Mouse (Mus musculus) Patski (cell line): ENCODE results near the gene Cdkl3. TPM values are rescaled to one million over a fixed set of nuclear protein-coding genes. Genes with fewer than 3 reads are reported as not detected.

Experiments
- ATAC-seq: fragments of 100-300 bp; one replicate; pipeline ENCODE4 v1.8.0; 2021
- CTCF ChIA-PET: fragments of 350-600 bp; sonication (Branson Sonifier 250); formaldehyde crosslinking; loops from one replicate; lab custom pipeline; 2022; ENCODE audit warnings: inconsistent platforms; lab: Charles Lee
- POLR2A ChIA-PET: fragments of 350-600 bp; sonication (Branson Sonifier 250); formaldehyde crosslinking; loops from one replicate; lab custom pipeline; 2022; ENCODE audit warnings: antibody characterized with exemption, inconsistent platforms; lab: Charles Lee
- DNase-seq: peaks from one replicate; pipeline ENCODE4 v3.0.0-alpha.2; 2011; ENCODE audit warnings: low read depth, low spot score
- H3K27me3 ChIP-seq: fragments of 371-371 bp; one replicate; pipeline ENCODE4 v1.5.1; 2021
- CTCF ChIP-seq: fragments of 100-300 bp; IDR thresholded peaks from one replicate; pipeline ENCODE4 v1.5.1; 2021
- in situ Hi-C: fragments of 300-500 bp; cut with MboI; formaldehyde crosslinking; loops from 3 replicates; pipeline ENCODE4 v1.11.1; 2018; ENCODE audit warnings: low pct_unique_long_range_greater_than_20kb, mixed read lengths
- polyA plus RNA-seq: library from polyadenylated mRNA; unstranded; gene quantifications from one replicate; pipeline ENCODE4 v1.2.3, GENCODE M21; 2021

Gene Cdkl3
- polyA plus RNA-seq, 1 experiment from 2014 or later, result 6.3 TPM

DNA sequence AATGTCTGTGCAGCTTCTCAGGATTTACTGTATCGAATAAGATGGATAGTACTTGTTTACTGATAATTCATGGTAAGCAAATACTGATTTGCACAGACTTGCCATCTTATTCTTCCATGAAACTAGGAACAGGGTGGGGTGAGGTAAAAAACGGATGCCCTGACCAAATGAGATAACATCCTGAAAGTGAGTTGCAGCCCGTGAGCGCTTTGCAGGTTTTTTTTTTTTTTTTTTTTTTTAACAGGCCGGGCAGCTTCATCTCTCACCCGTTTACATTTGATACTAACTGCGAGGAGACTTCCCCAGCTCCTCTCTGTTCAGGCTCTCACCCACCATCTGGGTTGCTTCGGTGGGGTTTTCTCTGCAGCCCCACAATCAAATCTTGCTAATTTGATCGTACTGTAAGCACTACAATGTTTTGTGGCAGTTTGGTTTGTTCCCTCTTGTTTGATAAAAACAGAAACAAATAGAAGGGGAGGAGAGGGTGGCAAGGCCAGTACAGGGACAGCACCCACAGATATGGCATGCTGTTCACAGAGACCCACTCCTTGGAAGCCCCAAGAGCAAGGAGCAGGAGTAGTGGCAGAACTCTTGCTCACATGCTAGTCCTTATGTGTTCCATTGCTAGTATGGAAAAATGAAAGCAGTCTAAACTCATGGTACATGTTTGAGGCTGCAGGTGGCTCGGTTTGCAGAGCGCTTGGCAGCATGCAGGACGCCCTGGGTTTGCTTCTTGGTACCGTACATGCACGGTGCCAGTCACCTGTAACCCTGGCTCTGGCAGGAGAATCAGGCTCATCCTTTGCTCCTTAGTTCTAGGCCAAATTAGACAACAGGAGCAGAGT, 70.8 kb downstream of the Cdkl3 start:
- in situ Hi-C loops, result no loop called here
- no peaks in the 10 kb centered on the region for H3K27me3 ChIP-seq
- CTCF ChIA-PET, result interaction anchor here (1.2 kb wide), 1 partner anchor 30 kb away, joined by 3 read pairs; no protein-coding TSS in a partner anchor
- ATAC-seq (no peak), DNase-seq (no peak)
- TF ChIP-seq CTCF, result no peak
- POLR2A ChIA-PET, result interaction anchor here (1.4 kb wide), 1 partner anchor 10 kb away, joined by 4 read pairs; no protein-coding TSS in a partner anchor

DNA sequence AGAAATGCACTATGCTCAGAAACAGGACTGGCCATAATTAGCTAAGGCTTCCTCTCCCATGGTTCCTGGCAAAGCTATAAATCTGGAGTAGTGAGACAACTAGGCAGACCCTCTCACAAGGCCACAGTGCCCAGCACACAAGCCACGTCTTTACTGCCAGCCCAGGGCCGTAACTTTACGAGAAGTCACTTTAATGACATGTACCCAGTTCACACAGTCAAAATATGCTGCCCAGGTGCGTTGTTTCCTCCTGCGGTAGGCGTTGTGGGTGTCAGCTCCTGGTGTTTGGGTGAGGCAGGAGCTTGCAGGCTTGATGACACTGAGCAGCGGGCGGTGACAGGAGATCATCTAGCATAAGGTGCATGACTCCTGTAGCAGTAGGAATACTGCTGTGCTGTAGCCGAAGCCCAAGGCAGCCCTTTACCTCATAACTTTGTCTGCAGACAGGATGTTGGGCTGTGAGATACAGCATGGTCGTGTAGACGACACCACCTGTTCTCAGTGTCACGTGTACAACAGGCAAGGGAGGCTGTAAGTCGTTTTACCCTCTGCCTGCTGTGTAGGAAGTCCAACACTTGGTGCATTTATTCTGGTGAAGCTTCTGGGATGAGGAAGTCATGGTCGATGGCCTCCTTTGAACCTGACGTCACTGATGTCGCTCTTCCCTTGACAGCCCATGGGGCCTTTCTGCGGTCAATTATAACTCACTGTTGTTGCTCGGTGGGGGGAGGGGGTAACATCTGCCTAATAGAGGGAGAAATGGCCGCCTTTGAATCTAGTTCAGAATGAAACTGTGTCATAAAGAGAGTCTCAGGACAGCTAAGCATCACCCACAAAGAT, 72.0 kb downstream of the Cdkl3 start:
- H3K27me3 ChIP-seq, result no peaks in the 10 kb centered on the region
- in situ Hi-C loops, result no loop called here
- TF ChIP-seq CTCF, result no peak
- ChIA-PET CTCF (no interaction called here), POLR2A (interaction anchor here (1.4 kb wide), 1 partner anchor 11 kb away, joined by 4 read pairs; no protein-coding TSS in a partner anchor)
- DNase-seq (no peak), ATAC-seq (no peak)

DNA sequence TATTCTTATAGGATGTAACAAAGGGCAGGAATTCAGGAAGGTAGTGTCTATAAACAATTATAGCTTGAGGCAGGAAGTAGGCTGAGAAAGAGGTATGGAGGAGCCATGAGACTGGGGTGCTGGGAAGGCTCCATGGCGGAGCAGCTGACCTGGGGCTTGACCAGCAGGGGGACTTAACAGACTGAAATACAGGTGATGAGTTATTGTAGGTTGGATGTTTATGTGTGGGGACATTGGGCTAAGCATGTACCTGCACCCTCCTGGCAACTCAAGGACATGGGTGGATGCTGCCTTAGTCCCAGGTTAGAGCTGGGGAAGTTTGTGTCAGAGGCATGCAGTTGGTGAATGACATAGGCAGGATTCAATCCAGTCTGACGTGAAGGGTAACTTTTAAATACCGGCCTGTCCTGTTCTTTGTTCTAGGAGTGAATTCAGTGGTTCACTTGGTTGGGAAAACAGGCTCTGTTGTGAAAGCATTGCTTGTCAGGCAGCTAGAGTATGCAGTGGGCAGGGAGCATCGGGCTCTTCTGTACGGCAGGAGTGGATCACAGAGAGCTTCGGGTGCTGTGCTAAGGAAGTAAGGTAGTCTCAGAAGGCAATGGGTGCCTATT, 72.8 kb downstream of the Cdkl3 start:
- POLR2A ChIA-PET, result no interaction called here
- CTCF ChIA-PET, result interaction anchor here (1.3 kb wide), 1 partner anchor 11 kb away, joined by 4 read pairs; no protein-coding TSS in a partner anchor
- peak; percentile 26 for TF ChIP-seq CTCF
- no peak for ATAC-seq
- no peak for DNase-seq
- in situ Hi-C loops, result no loop called here
- H3K27me3 ChIP-seq, result no peaks in the 10 kb centered on the region

DNA sequence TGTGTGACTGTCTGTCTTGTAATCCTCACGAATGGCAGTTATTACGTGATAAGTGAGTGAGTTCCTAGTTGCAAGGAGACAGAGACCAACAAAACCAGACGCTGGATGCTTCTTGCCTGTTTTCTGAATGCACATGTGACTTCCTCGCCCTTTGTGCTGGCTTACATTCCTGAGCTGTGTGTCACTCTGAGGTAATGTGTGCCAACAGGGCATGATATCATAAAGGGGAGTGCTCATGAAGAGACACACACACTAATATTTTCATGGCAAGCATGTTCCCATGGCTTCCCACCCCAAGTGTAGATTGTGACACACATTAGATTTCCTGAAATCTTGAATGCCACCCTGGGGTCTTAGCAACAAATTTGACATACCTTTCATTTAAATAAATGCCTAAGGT, 73.9 kb downstream of the Cdkl3 start:
- DNase-seq (peak; percentile 49), ATAC-seq (peak; percentile 44)
- POLR2A ChIA-PET, result no interaction called here
- H3K27me3 ChIP-seq, result no peaks in the 10 kb centered on the region
- in situ Hi-C loops, result no loop called here
- CTCF ChIA-PET, result interaction anchor here (1.2 to 1.3 kb wide), 2 partner anchors 10 to 15 kb away, joined by 3 to 4 read pairs; no protein-coding TSS in a partner anchor
- no peak for TF ChIP-seq CTCF

DNA sequence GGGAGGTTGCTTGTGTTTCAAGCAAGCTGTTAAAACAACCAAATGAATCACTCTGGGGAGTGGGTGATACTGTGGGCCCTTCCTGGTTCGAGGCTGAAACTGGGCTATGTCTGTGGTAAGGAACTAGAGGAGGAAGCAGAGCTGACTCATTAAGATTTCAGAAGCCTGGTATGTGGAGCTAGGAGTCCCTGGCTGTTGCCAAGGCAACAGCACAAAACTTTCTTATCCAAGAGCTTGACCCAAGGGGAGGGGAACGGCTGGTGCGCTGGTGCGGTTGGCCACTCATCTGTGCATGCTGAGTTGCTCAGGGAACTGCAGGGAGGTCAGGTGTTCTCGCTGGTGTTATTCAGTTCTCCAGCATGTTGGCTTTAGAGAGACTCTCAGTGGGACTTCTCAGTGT, 76.0 kb downstream of the Cdkl3 start:
- H3K27me3 ChIP-seq, result no peaks in the 10 kb centered on the region
- ChIA-PET POLR2A (interaction anchor here (0.5 kb wide), 1 partner anchor 90 kb away, joined by 3 read pairs; no protein-coding TSS in a partner anchor), CTCF (interaction anchor here (0.9 to 1.7 kb wide), 6 partner anchors 15 to 65 kb away, joined by 3 to 4 read pairs (median 3); no protein-coding TSS in a partner anchor)
- in situ Hi-C loops, result no loop called here
- peak; percentile 92 for ATAC-seq
- DNase-seq, result peak; percentile 71
- no peak for TF ChIP-seq CTCF

DNA sequence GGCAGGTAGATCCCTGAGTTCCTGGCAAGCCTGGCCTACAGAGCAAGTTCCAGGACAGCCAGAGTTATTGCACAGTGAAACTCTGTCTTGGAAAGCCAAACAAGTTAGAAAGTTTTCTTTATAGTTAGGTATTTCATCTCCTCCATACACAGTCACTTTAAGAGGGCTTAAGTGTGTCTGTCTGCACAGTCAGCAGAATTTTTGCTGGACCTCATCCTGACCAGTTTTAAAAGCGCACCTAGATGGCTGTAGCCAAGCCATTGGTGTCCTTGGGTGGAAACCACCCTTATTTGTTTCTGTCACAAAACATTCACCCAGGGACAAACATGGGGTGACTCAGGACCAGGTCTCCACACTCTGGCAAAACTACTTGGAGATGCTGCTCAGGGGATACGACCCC, 76.6 kb downstream of the Cdkl3 start:
- no peak for TF ChIP-seq CTCF
- ChIA-PET POLR2A (no interaction called here), CTCF (interaction anchor here (0.9 to 1.7 kb wide), 5 partner anchors 15 to 65 kb away, joined by 3 to 4 read pairs (median 3); no protein-coding TSS in a partner anchor)
- DNase-seq, result no peak
- in situ Hi-C loops, result no loop called here
- H3K27me3 ChIP-seq, result no peaks in the 10 kb centered on the region
- no peak for ATAC-seq

DNA sequence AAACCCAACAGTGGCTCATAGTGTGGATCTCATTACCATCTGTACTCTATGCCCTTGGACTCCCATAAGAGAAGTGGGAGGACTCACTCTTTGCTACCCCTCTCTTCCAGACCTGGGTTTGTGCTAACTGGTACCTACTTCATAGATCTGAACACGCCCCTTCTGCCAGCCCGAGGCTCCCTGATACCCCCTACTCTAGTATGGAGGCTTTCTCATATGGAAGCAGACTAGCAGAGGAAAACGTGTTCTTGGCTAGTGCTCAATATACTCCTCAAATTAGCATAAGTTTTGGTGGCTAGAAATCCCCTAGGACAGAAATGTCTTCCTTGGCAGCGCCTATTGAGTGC, 81.8 kb downstream of the Cdkl3 start:
- ChIA-PET CTCF (no interaction called here), POLR2A (no interaction called here)
- TF ChIP-seq CTCF, result no peak
- in situ Hi-C loops, result no loop called here
- no peaks in the 10 kb centered on the region for H3K27me3 ChIP-seq
- ATAC-seq (no peak), DNase-seq (no peak)

DNA sequence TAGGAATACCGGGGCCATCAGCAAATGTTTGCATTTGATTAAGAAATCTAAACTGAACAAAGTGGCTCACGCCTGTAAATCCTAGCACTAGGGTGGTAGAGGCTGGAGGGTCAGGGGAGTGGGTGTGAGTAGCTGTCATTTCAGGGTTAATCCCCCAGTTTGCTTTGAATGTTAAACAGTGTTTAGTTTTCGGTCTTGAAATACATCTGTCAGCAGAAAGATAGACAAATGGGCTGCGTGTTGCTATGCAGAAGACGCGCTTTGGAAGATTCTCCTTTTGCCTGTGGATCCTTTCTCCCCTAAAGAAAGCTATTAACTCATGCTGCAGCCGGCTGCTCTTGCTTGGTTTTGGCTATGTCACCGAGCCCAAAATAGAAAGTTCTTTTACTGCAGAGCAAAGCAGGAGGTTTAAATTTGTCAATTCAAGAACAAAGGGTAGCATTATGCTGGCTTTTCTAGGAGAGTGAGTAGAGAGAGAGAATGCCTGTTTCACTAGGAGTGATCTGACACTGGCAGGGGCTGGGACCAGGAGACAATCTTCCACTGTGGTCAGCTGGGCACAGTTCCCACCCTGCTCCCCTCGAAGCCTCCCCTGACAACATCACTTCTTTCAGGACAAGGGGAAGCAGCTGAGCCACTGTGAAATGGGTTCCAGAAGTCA, 82.3 kb downstream of the Cdkl3 start:
- no peaks in the 10 kb centered on the region for H3K27me3 ChIP-seq
- peak; percentile 26 for ATAC-seq
- TF ChIP-seq CTCF, result no peak
- CTCF ChIA-PET, result interaction anchor here (0.7 to 1.3 kb wide), 2 partner anchors 10 to 31 kb away, joined by 3 to 4 read pairs; no protein-coding TSS in a partner anchor
- POLR2A ChIA-PET, result no interaction called here
- DNase-seq, result no peak
- in situ Hi-C loops, result no loop called here

DNA sequence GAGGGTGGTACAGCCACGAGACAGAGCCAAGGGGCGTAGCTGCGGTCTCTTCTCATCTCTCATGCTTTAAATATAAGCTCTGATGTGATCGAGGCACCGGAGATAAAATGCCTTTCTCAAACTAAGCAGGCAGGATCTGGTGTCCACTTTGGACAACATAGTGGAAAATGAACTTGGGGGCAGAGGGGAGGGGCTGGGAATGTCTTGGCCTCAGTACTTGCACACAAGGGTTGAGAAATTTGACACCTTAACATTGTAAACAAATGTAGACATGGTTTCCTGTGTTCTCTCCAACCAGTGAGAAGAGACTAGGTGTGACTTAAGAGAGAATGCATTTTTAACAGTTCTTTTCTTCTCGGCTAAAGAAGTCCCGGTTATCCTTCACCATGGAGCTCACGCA, 85.3 kb downstream of the Cdkl3 start:
- ChIA-PET CTCF (no interaction called here), POLR2A (no interaction called here)
- no peak for ATAC-seq
- in situ Hi-C loops, result no loop called here
- H3K27me3 ChIP-seq, result no peaks in the 10 kb centered on the region
- no peak for DNase-seq
- no peak for TF ChIP-seq CTCF

DNA sequence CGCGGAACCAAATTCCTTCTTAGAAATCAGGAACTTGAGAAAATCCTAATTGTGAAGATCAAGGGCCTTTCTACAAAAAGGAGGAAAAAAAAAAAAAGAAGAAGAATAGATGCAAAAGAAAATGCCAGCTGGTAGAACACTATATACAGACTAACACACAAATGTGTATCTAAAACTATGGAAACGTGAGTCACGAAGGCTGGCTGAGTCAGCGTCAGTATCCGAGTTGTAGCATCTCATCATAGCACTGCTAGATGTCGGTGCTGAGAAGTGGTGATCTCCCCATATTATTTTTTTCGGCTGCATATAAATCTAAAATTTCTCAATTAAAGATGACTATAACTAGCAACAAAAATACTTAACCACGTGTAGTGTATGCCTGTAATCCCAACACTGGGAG, 87.2 kb downstream of the Cdkl3 start:
- DNase-seq (no peak), ATAC-seq (no peak)
- no peaks in the 10 kb centered on the region for H3K27me3 ChIP-seq
- CTCF ChIA-PET, result no interaction called here
- no peak for TF ChIP-seq CTCF
- in situ Hi-C loops, result no loop called here
- POLR2A ChIA-PET, result no interaction called here
